Mouse (Mus musculus): ENCODE measurements at regions not wholly inside any gene's neighbourhood (a gene's known extent, or its start where the extent isn't known, plus 50 kb on each side); places are given as distances from the start of the nearest gene placed in this dataset.

GRCm38 (mm10) chr12:49921608-49922007 is 536.6 kb downstream of the Gm43517 start:
- Histone ChIP-seq H3K27ac (ENCODE audit: low read depth, low read length) (no peak overlapping the region), H3K9ac (ENCODE audit: low read depth, low read length) (no peak overlapping the region), H3K9me3 (ENCODE audit: control insufficient read depth, low read length) (no peaks in the 10 kb centered on the region), H3K4me3 (ENCODE audit: low read length) (no peak overlapping the region), H3K4me2 (replicated peaks; ENCODE audit: low read depth, low read length) (no peak overlapping the region), H3K36me3 (ENCODE audit: control insufficient read depth, insufficient read depth, low read length) (no peaks in the 10 kb centered on the region), H3K4me1 (ENCODE audit: control insufficient read depth, insufficient read depth, low read length) (no peaks in the 10 kb centered on the region), H3K27me3 (ENCODE audit: control insufficient read depth, insufficient read depth, low read length) (no peaks in the 10 kb centered on the region)
- no peak for ATAC-seq (ENCODE audit: low FRiP score, low TSS enrichment)
- 73% methylated on average over 2 of the region's 2 CpGs for WGBS

DNA sequence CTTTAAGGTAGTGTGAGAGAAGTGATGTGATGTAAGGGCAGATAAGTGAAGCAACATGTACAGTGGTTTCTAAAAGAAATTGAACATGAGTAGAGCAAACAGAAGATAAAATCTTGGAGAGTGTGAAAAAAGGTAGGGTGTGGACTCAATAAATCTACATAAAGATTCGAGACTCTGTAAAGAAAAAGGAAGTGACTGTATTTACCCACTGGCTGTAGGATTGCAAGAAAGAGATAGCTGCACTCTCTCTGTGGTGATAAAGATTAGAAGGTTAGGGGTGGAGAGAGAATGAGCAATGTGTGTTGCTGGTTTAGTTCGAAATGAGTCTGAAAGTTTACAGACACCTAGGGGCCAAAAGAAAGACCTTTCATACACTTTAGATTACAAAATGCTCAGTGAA is 555.8 kb downstream of the Gm43517 start:
- 69% methylated on average over 2 of the region's 2 CpGs for WGBS
- Histone ChIP-seq H3K4me2 (replicated peaks; ENCODE audit: low read depth, low read length) (no peak overlapping the region), H3K4me3 (ENCODE audit: low read length) (no peak overlapping the region), H3K27ac (ENCODE audit: low read depth, low read length) (no peak overlapping the region), H3K9me3 (ENCODE audit: control insufficient read depth, low read length) (no peaks in the 10 kb centered on the region), H3K4me1 (ENCODE audit: control insufficient read depth, insufficient read depth, low read length) (no peaks in the 10 kb centered on the region), H3K9ac (ENCODE audit: low read depth, low read length) (no peak overlapping the region), H3K27me3 (ENCODE audit: control insufficient read depth, insufficient read depth, low read length) (no peaks in the 10 kb centered on the region), H3K36me3 (ENCODE audit: control insufficient read depth, insufficient read depth, low read length) (no peaks in the 10 kb centered on the region)
- no peak for ATAC-seq (ENCODE audit: low FRiP score, low TSS enrichment)

DNA sequence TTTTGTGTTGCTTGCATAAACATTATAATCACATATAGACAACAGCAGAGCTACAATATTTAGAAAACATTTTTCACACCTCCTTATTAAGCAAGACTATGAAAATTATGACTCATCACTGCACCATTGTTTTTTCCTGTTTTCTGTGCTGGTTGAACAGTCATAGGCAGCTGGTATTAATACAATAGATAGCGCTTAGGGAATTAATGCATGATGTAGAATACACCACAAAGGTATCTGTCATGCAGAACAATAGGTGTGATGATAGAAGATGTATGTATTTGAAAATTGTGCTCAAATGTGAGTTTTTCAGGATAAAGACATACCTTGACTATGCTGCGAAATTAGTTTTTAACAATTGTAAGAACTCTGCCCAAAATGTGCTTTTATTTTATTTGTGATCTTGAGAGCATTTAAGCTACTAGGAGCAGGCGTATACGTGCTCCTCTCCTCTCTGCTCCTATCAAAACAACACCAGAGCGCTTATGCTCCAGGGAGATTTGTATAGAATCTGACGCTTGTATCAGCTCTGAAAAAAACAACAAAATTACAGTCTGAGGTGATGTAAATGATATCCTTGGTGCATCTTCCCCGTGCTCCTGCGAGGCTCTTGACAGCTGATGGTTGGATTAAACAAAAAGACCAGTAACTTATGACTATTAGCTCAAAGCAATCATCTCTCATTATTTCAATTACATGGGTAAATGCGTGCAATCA is 560.1 kb downstream of the Gm43517 start:
- H3K4me3 ChIP-seq (ENCODE audit: low read length), result no peak overlapping the region
- no peak for ATAC-seq (ENCODE audit: low FRiP score, low TSS enrichment)
- no peak overlapping the region for H3K4me2 ChIP-seq (replicated peaks; ENCODE audit: low read depth, low read length)
- H3K36me3 ChIP-seq (ENCODE audit: control insufficient read depth, insufficient read depth, low read length), result no peaks in the 10 kb centered on the region
- 71% methylated on average over 9 of the region's 9 CpGs for WGBS
- H3K9me3 ChIP-seq (ENCODE audit: control insufficient read depth, low read length), result no peaks in the 10 kb centered on the region
- H3K4me1 ChIP-seq (ENCODE audit: control insufficient read depth, insufficient read depth, low read length), result no peaks in the 10 kb centered on the region
- H3K27me3 ChIP-seq (ENCODE audit: control insufficient read depth, insufficient read depth, low read length), result no peaks in the 10 kb centered on the region
- H3K27ac ChIP-seq (ENCODE audit: low read depth, low read length), result no peak overlapping the region
- H3K9ac ChIP-seq (ENCODE audit: low read depth, low read length), result no peak overlapping the region

GRCm38 (mm10) chr12:49945628-49946220 is 560.8 kb downstream of the Gm43517 start:
- H3K27ac ChIP-seq (ENCODE audit: low read depth, low read length), result no peak overlapping the region
- no peak for ATAC-seq (ENCODE audit: low FRiP score, low TSS enrichment)
- no peaks in the 10 kb centered on the region for H3K9me3 ChIP-seq (ENCODE audit: control insufficient read depth, low read length)
- H3K9ac ChIP-seq (ENCODE audit: low read depth, low read length), result no peak overlapping the region
- no peaks in the 10 kb centered on the region for H3K36me3 ChIP-seq (ENCODE audit: control insufficient read depth, insufficient read depth, low read length)
- H3K27me3 ChIP-seq (ENCODE audit: control insufficient read depth, insufficient read depth, low read length), result no peaks in the 10 kb centered on the region
- H3K4me3 ChIP-seq (ENCODE audit: low read length), result no peak overlapping the region
- H3K4me1 ChIP-seq (ENCODE audit: control insufficient read depth, insufficient read depth, low read length), result no peaks in the 10 kb centered on the region
- WGBS, result 60% methylated on average over 4 of the region's 4 CpGs
- no peak overlapping the region for H3K4me2 ChIP-seq (replicated peaks; ENCODE audit: low read depth, low read length)

GRCm38 (mm10) chr12:49946752-49947260 is 561.8 kb downstream of the Gm43517 start:
- no peaks in the 10 kb centered on the region for H3K27me3 ChIP-seq (ENCODE audit: control insufficient read depth, insufficient read depth, low read length)
- H3K36me3 ChIP-seq (ENCODE audit: control insufficient read depth, insufficient read depth, low read length), result no peaks in the 10 kb centered on the region
- no peaks in the 10 kb centered on the region for H3K9me3 ChIP-seq (ENCODE audit: control insufficient read depth, low read length)
- no peaks in the 10 kb centered on the region for H3K4me1 ChIP-seq (ENCODE audit: control insufficient read depth, insufficient read depth, low read length)
- no peak overlapping the region for H3K27ac ChIP-seq (ENCODE audit: low read depth, low read length)
- 75% methylated on average over 5 of the region's 5 CpGs for WGBS
- H3K4me3 ChIP-seq (ENCODE audit: low read length), result no peak overlapping the region
- H3K4me2 ChIP-seq (replicated peaks; ENCODE audit: low read depth, low read length), result no peak overlapping the region
- H3K9ac ChIP-seq (ENCODE audit: low read depth, low read length), result no peak overlapping the region
- no peak for ATAC-seq (ENCODE audit: low FRiP score, low TSS enrichment)

DNA sequence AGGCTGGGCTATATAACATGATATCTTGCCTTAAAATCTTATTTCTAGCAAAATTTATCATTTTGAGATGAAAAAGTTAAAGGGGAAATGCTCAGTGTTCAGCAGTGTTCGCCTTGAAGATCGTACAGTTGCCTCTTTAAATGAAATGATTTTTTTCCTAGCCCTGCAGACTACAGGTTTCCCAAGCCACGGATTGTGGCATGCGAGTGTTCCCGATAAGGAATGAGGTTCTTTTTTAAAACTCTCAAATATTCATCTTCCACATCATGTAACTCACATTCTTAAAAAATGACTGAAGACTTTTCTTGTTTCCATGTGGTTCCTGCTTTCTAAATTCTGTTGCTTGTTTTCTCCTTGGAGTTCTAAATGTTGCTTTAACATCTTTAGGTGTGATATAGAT is 566.0 kb downstream of the Gm43517 start:
- 75% methylated on average over 5 of the region's 5 CpGs for WGBS
- H3K4me3 ChIP-seq (ENCODE audit: low read length), result no peak overlapping the region
- ATAC-seq (ENCODE audit: low FRiP score, low TSS enrichment), result no peak

DNA sequence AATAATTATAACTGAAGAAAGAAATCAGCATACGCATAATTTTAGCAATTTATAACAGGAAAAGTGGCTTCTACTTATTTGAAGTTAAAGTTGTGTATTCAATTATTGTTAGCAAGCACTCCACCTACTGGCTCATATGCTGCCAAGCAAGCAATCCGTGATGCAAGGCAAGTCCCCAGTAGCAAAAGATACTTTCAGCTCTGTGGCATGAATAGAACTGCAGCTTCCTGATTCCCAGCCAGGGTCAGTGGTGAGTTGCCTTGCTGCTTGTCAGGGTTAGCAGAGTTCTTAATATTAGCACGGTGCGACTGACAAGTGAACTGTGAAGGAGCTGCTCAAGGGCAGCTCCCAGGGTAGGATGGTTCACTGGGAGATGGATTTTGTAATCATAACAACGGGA is 566.8 kb downstream of the Gm43517 start:
- H3K4me3 ChIP-seq (ENCODE audit: low read length), result no peak overlapping the region
- H3K9me3 ChIP-seq (ENCODE audit: control insufficient read depth, low read length), result no peaks in the 10 kb centered on the region
- WGBS, result 52% methylated on average over 5 of the region's 5 CpGs

More for the DNA sequence above, 566.0 kb downstream of the Gm43517 start:
- H3K27me3 ChIP-seq (ENCODE audit: control insufficient read depth, insufficient read depth, low read length), result no peaks in the 10 kb centered on the region
- H3K4me1 ChIP-seq (ENCODE audit: control insufficient read depth, insufficient read depth, low read length), result no peaks in the 10 kb centered on the region
- H3K9ac ChIP-seq (ENCODE audit: low read depth, low read length), result no peak overlapping the region
- H3K27ac ChIP-seq (ENCODE audit: low read depth, low read length), result no peak overlapping the region
- no peak overlapping the region for H3K4me2 ChIP-seq (replicated peaks; ENCODE audit: low read depth, low read length)
- H3K9me3 ChIP-seq (ENCODE audit: control insufficient read depth, low read length), result no peaks in the 10 kb centered on the region
- H3K36me3 ChIP-seq (ENCODE audit: control insufficient read depth, insufficient read depth, low read length), result no peaks in the 10 kb centered on the region

DNA sequence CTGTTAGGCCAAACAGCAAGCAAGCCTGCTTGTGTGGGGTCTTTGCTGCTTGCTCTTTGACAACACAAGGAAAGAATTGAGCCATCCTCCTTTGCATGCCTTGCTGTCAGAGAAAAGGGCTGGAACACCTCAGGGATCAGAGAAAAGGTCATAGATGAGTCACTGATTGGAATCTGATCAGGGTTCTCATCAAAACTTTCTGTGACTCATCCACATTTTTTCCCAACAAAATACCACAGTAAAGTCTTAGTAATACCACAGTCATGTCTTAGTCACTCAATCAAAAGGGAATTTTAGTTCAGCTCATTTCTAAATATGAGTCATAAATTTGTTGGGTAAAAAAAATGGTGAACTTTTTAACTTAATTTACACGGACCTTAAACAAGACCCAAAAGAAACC is 583.1 kb downstream of the Gm43517 start:
- no peak overlapping the region for H3K4me2 ChIP-seq (replicated peaks; ENCODE audit: low read depth, low read length)
- no peaks in the 10 kb centered on the region for H3K36me3 ChIP-seq (ENCODE audit: control insufficient read depth, insufficient read depth, low read length)
- H3K27ac ChIP-seq (ENCODE audit: low read depth, low read length), result no peak overlapping the region
- no peak overlapping the region for H3K4me3 ChIP-seq (ENCODE audit: low read length)
- H3K27me3 ChIP-seq (ENCODE audit: control insufficient read depth, insufficient read depth, low read length), result no peaks in the 10 kb centered on the region
- no peaks in the 10 kb centered on the region for H3K9me3 ChIP-seq (ENCODE audit: control insufficient read depth, low read length)
- WGBS, result 83% methylated on average over 1 of the region's 1 CpGs
- no peak overlapping the region for H3K9ac ChIP-seq (ENCODE audit: low read depth, low read length)
- ATAC-seq (ENCODE audit: low FRiP score, low TSS enrichment), result no peak
- no peaks in the 10 kb centered on the region for H3K4me1 ChIP-seq (ENCODE audit: control insufficient read depth, insufficient read depth, low read length)

More for the DNA sequence above, 566.8 kb downstream of the Gm43517 start:
- Histone ChIP-seq H3K36me3 (ENCODE audit: control insufficient read depth, insufficient read depth, low read length) (no peaks in the 10 kb centered on the region), H3K4me1 (ENCODE audit: control insufficient read depth, insufficient read depth, low read length) (no peaks in the 10 kb centered on the region), H3K27me3 (ENCODE audit: control insufficient read depth, insufficient read depth, low read length) (no peaks in the 10 kb centered on the region), H3K4me2 (replicated peaks; ENCODE audit: low read depth, low read length) (no peak overlapping the region), H3K27ac (ENCODE audit: low read depth, low read length) (no peak overlapping the region), H3K9ac (ENCODE audit: low read depth, low read length) (no peak overlapping the region)
- no peak for ATAC-seq (ENCODE audit: low FRiP score, low TSS enrichment)

- no peak overlapping the region for H3K4me3 ChIP-seq (ENCODE audit: low read length)
- H3K27ac ChIP-seq (ENCODE audit: low read depth, low read length), result no peak overlapping the region
- no peak for ATAC-seq (ENCODE audit: low FRiP score, low TSS enrichment)
- no peaks in the 10 kb centered on the region for H3K27me3 ChIP-seq (ENCODE audit: control insufficient read depth, insufficient read depth, low read length)
- no peak overlapping the region for H3K4me2 ChIP-seq (replicated peaks; ENCODE audit: low read depth, low read length)
- WGBS, result 84% methylated on average over 2 of the region's 2 CpGs
- H3K36me3 ChIP-seq (ENCODE audit: control insufficient read depth, insufficient read depth, low read length), result no peaks in the 10 kb centered on the region
- no peaks in the 10 kb centered on the region for H3K9me3 ChIP-seq (ENCODE audit: control insufficient read depth, low read length)
- no peak overlapping the region for H3K9ac ChIP-seq (ENCODE audit: low read depth, low read length)
- H3K4me1 ChIP-seq (ENCODE audit: control insufficient read depth, insufficient read depth, low read length), result no peaks in the 10 kb centered on the region
These were observed 584.6 kb downstream of the Gm43517 start for GRCm38 (mm10) chr12:49969546-49969945.
